Mouse (Mus musculus): ENCODE data around the gene Tom1l2.

Tom1l2 gene

GRCm38 (mm10) chr11:60208712-60209111 is 144.0 kb downstream of the Tom1l2 start:
- TF ChIP-seq POU5F1 (IDR thresholded peaks at IDR 0.05; ENCODE audit: borderline replicate concordance, low read length) (no peak), NANOG (IDR thresholded peaks at IDR 0.05; ENCODE audit: borderline replicate concordance, low read length) (no peak), CTCF (conservative IDR thresholded peaks at IDR 0.05; ENCODE audit: low read length) (no peak)
- no peaks in the 10 kb centered on the region for H3K9me3 ChIP-seq (ENCODE audit: low read length)
- H3K4me1 ChIP-seq (replicated peaks; ENCODE audit: low read depth, low read length) = peaks cover 96% of the 10 kb centered on the region
- H3K4me3 ChIP-seq (replicated peaks; ENCODE audit: low read length) = peak overlapping the region; percentile 78
- no peaks in the 10 kb centered on the region for H3K27me3 ChIP-seq (ENCODE audit: insufficient read depth, low read length)
- peaks cover 50% of the 10 kb centered on the region for H3K36me3 ChIP-seq (ENCODE audit: insufficient read depth, low read length)

- H3K4me1 ChIP-seq (replicated peaks; ENCODE audit: low read depth, low read length) = peaks cover 96% of the 10 kb centered on the region
- peaks cover 55% of the 10 kb centered on the region for H3K36me3 ChIP-seq (ENCODE audit: insufficient read depth, low read length)
- H3K4me3 ChIP-seq (replicated peaks; ENCODE audit: low read length) = peak overlapping the region; percentile 78
- H3K27me3 ChIP-seq (ENCODE audit: insufficient read depth, low read length) = no peaks in the 10 kb centered on the region
- no peak for TF ChIP-seq NANOG (IDR thresholded peaks at IDR 0.05; ENCODE audit: borderline replicate concordance, low read length)
- no peaks in the 10 kb centered on the region for H3K9me3 ChIP-seq (ENCODE audit: low read length)
These were observed 144.5 kb downstream of the Tom1l2 start for GRCm38 (mm10) chr11:60208201-60208600.

- Histone ChIP-seq H3K4me3 (replicated peaks; ENCODE audit: low read length) (no peak overlapping the region), H3K36me3 (ENCODE audit: insufficient read depth, low read length) (peaks cover 75% of the 10 kb centered on the region), H3K27me3 (ENCODE audit: insufficient read depth, low read length) (no peaks in the 10 kb centered on the region), H3K9me3 (ENCODE audit: low read length) (no peaks in the 10 kb centered on the region), H3K4me1 (replicated peaks; ENCODE audit: low read depth, low read length) (peaks cover 90% of the 10 kb centered on the region)
- TF ChIP-seq NANOG (IDR thresholded peaks at IDR 0.05; ENCODE audit: borderline replicate concordance, low read length) = no peak
- no peak for TF ChIP-seq CTCF (conservative IDR thresholded peaks at IDR 0.05; ENCODE audit: low read length)
- TF ChIP-seq POU5F1 (IDR thresholded peaks at IDR 0.05; ENCODE audit: borderline replicate concordance, low read length) = no peak
These were observed 146.5 kb downstream of the Tom1l2 start for GRCm38 (mm10) chr11:60206207-60206606.

GRCm38 (mm10) chr11:60205026-60205425 is 147.7 kb downstream of the Tom1l2 start:
- no peak overlapping the region for H3K4me3 ChIP-seq (replicated peaks; ENCODE audit: low read length)
- TF ChIP-seq NANOG (IDR thresholded peaks at IDR 0.05; ENCODE audit: borderline replicate concordance, low read length) (no peak), CTCF (conservative IDR thresholded peaks at IDR 0.05; ENCODE audit: low read length) (no peak), POU5F1 (IDR thresholded peaks at IDR 0.05; ENCODE audit: borderline replicate concordance, low read length) (no peak)
- peaks cover 94% of the 10 kb centered on the region for H3K4me1 ChIP-seq (replicated peaks; ENCODE audit: low read depth, low read length)
- H3K27me3 ChIP-seq (ENCODE audit: insufficient read depth, low read length) = no peaks in the 10 kb centered on the region
- H3K9me3 ChIP-seq (ENCODE audit: low read length) = no peaks in the 10 kb centered on the region
- H3K36me3 ChIP-seq (ENCODE audit: insufficient read depth, low read length) = peaks cover 87% of the 10 kb centered on the region

- Histone ChIP-seq H3K36me3 (ENCODE audit: insufficient read depth, low read length) (peaks cover 99% of the 10 kb centered on the region), H3K27me3 (ENCODE audit: insufficient read depth, low read length) (no peaks in the 10 kb centered on the region), H3K4me3 (replicated peaks; ENCODE audit: low read length) (no peak overlapping the region), H3K4me1 (replicated peaks; ENCODE audit: low read depth, low read length) (peaks cover 85% of the 10 kb centered on the region), H3K9me3 (ENCODE audit: low read length) (no peaks in the 10 kb centered on the region)
- no peak for TF ChIP-seq CTCF (conservative IDR thresholded peaks at IDR 0.05; ENCODE audit: low read length)
- no peak for TF ChIP-seq NANOG (IDR thresholded peaks at IDR 0.05; ENCODE audit: borderline replicate concordance, low read length)
- TF ChIP-seq POU5F1 (IDR thresholded peaks at IDR 0.05; ENCODE audit: borderline replicate concordance, low read length) = no peak
These were observed 149.7 kb downstream of the Tom1l2 start for GRCm38 (mm10) chr11:60202710-60203638.

GRCm38 (mm10) chr11:60200384-60200783 is 152.3 kb downstream of the Tom1l2 start:
- TF ChIP-seq POU5F1 (IDR thresholded peaks at IDR 0.05; ENCODE audit: borderline replicate concordance, low read length) (no peak), NANOG (IDR thresholded peaks at IDR 0.05; ENCODE audit: borderline replicate concordance, low read length) (no peak), CTCF (conservative IDR thresholded peaks at IDR 0.05; ENCODE audit: low read length) (no peak)
- H3K4me3 ChIP-seq (replicated peaks; ENCODE audit: low read length) = 0 out of 2 replicates have a peak overlapping the region, but pooled peaks have one; percentile 54
- H3K36me3 ChIP-seq (ENCODE audit: insufficient read depth, low read length) = peaks cover 93% of the 10 kb centered on the region
- peaks cover 75% of the 10 kb centered on the region for H3K4me1 ChIP-seq (replicated peaks; ENCODE audit: low read depth, low read length)
- no peaks in the 10 kb centered on the region for H3K27me3 ChIP-seq (ENCODE audit: insufficient read depth, low read length)
- no peaks in the 10 kb centered on the region for H3K9me3 ChIP-seq (ENCODE audit: low read length)

GRCm38 (mm10) chr11:60199702-60200184 is 153.0 kb downstream of the Tom1l2 start:
- Histone ChIP-seq H3K4me3 (replicated peaks; ENCODE audit: low read length) (peak overlapping the region; percentile 54), H3K36me3 (ENCODE audit: insufficient read depth, low read length) (peaks cover 86% of the 10 kb centered on the region)

GRCm38 (mm10) chr11:60198651-60199050 is 154.1 kb downstream of the Tom1l2 start:
- Histone ChIP-seq H3K4me1 (replicated peaks; ENCODE audit: low read depth, low read length) (peaks cover 57% of the 10 kb centered on the region), H3K27me3 (ENCODE audit: insufficient read depth, low read length) (no peaks in the 10 kb centered on the region), H3K9me3 (ENCODE audit: low read length) (no peaks in the 10 kb centered on the region), H3K36me3 (ENCODE audit: insufficient read depth, low read length) (peaks cover 83% of the 10 kb centered on the region), H3K4me3 (replicated peaks; ENCODE audit: low read length) (no peak overlapping the region; the same call in 1 of the 2 replicates)
- TF ChIP-seq NANOG (IDR thresholded peaks at IDR 0.05; ENCODE audit: borderline replicate concordance, low read length) (no peak), CTCF (conservative IDR thresholded peaks at IDR 0.05; ENCODE audit: low read length) (no peak), POU5F1 (IDR thresholded peaks at IDR 0.05; ENCODE audit: borderline replicate concordance, low read length) (no peak)

More at GRCm38 (mm10) chr11:60199702-60200184, 153.0 kb downstream of the Tom1l2 start:
- TF ChIP-seq POU5F1 (IDR thresholded peaks at IDR 0.05; ENCODE audit: borderline replicate concordance, low read length) (no peak), CTCF (conservative IDR thresholded peaks at IDR 0.05; ENCODE audit: low read length) (peak; percentile 100)
- no peaks in the 10 kb centered on the region for H3K9me3 ChIP-seq (ENCODE audit: low read length)
- H3K27me3 ChIP-seq (ENCODE audit: insufficient read depth, low read length) = no peaks in the 10 kb centered on the region
- peaks cover 68% of the 10 kb centered on the region for H3K4me1 ChIP-seq (replicated peaks; ENCODE audit: low read depth, low read length)
